Mouse (Mus musculus): ENCODE results near the gene Dst. TPM values are rescaled to one million over a fixed set of nuclear protein-coding genes. Genes with fewer than 3 reads are reported as not detected.

Gene Dst
- polyA plus RNA-seq, 1 experiment, result 44.7 TPM

- DNase-seq (ENCODE audit: low read depth), result no peak
Observed at GRCm38 (mm10) chr1:33931791-33932190, 23.8 kb downstream of the Dst start.

GRCm38 (mm10) chr1:33932196-33932595 is 24.2 kb downstream of the Dst start:
- no peak for DNase-seq (ENCODE audit: low read depth)

- DNase-seq (ENCODE audit: low read depth), result no peak
Observed at GRCm38 (mm10) chr1:33932845-33933499, 24.9 kb downstream of the Dst start.

- no peak for DNase-seq (ENCODE audit: low read depth)
Observed at GRCm38 (mm10) chr1:33935946-33936345, 27.9 kb downstream of the Dst start.

GRCm38 (mm10) chr1:33939828-33940227 is 31.8 kb downstream of the Dst start:
- no peak for DNase-seq (ENCODE audit: low read depth)

- DNase-seq (ENCODE audit: low read depth), result no peak
Observed at GRCm38 (mm10) chr1:33940364-33940928, 32.4 kb downstream of the Dst start.

GRCm38 (mm10) chr1:33942638-33943037 is 34.6 kb downstream of the Dst start:
- DNase-seq (ENCODE audit: low read depth), result no peak

- DNase-seq (ENCODE audit: low read depth), result no peak
Observed at GRCm38 (mm10) chr1:33943943-33944342, 35.9 kb downstream of the Dst start.

GRCm38 (mm10) chr1:33944977-33945750 is 37.1 kb downstream of the Dst start:
- no peak for DNase-seq (ENCODE audit: low read depth)

GRCm38 (mm10) chr1:33945756-33946155 is 37.7 kb downstream of the Dst start:
- DNase-seq (ENCODE audit: low read depth), result no peak

- no peak for DNase-seq (ENCODE audit: low read depth)
Observed at GRCm38 (mm10) chr1:33946601-33947395, 38.8 kb downstream of the Dst start.

- no peak for DNase-seq (ENCODE audit: low read depth)
Observed at GRCm38 (mm10) chr1:33947838-33948237, 39.8 kb downstream of the Dst start.

GRCm38 (mm10) chr1:33948511-33948910 is 40.5 kb downstream of the Dst start:
- DNase-seq (ENCODE audit: low read depth), result no peak

- no peak for DNase-seq (ENCODE audit: low read depth)
Observed at GRCm38 (mm10) chr1:33955626-33956025, 47.6 kb downstream of the Dst start.

GRCm38 (mm10) chr1:33960439-33960838 is 52.4 kb downstream of the Dst start:
- no peak for DNase-seq (ENCODE audit: low read depth)

- DNase-seq (ENCODE audit: low read depth), result no peak
Observed at GRCm38 (mm10) chr1:33964643-33965042, 56.6 kb downstream of the Dst start.

GRCm38 (mm10) chr1:33965824-33966223 is 57.8 kb downstream of the Dst start:
- no peak for DNase-seq (ENCODE audit: low read depth)

- DNase-seq (ENCODE audit: low read depth), result no peak
Observed at GRCm38 (mm10) chr1:33966328-33966727, 58.3 kb downstream of the Dst start.

- DNase-seq (ENCODE audit: low read depth), result no peak
Observed at GRCm38 (mm10) chr1:33967206-33967605, 59.2 kb downstream of the Dst start.

- no peak for DNase-seq (ENCODE audit: low read depth)
Observed at GRCm38 (mm10) chr1:33969910-33970309, 61.9 kb downstream of the Dst start.

GRCm38 (mm10) chr1:33974401-33974800 is 66.4 kb downstream of the Dst start:
- no peak for DNase-seq (ENCODE audit: low read depth)

GRCm38 (mm10) chr1:33975333-33975732 is 67.3 kb downstream of the Dst start:
- no peak for DNase-seq (ENCODE audit: low read depth)

Data from gonadal fat pad, adult 2 months (tissue).